ENCODE assay signal across 9 mouse cellular contexts in the genomic region with DNA sequence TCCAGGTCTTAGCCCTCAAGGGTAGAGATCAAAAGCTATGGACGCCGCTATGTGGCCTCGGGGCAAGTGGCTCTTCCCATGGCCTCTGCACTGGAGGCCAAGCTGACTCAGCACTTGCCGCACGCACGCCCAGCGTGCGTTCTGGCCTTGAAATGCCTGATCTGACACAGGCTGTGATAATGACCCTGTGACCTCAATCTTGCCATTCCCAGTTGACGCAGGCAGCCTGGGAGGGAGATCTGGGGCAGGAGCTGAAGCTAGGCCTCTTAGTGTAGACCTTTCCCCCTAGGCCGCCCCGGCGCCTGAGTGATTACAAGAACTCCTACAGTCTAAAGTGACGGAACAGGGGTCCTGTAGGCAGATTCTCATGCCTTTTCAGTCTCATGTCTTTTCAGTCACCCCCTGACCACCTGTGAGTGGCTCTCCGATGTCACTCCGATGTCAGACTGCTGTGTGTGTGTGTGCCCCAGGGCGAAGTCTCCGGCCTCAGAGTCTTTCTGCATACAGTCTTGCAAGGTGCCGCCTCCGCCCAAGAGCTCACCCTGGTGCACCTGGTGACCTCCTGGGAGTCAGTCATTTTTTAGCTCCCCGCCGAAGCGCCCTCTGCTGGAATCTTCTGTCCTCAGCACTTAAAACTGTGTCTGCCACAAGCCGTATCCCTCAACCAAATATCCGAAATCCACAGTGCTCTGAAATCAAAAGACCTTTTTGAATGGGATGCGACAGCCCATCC. TPM values are rescaled to one million over a fixed set of nuclear protein-coding genes. Genes with fewer than 3 reads are reported as not detected.
DNase-seq lines count a peak whose midpoint lies in the region; ATAC-seq and TF ChIP-seq lines count a peak whose summit lies in the region.
"Had no signal": no experiment of that assay in that cellular context is flagged by ENCODE, and none has a peak within 500 bp of the region (broad histone marks: within the 10 kb centered on the region; RNA-seq: fewer than 3 reads in every experiment).

No protein-coding gene starts in this region.

- TF ChIP-seq CTCF in cerebellum, adult 2 months (IDR thresholded peaks at IDR 0.05; ENCODE audit: borderline replicate concordance, insufficient read depth, low read depth, low read length) = peak; percentile 44
- TF ChIP-seq CTCF in embryonic fibroblast, embryonic 13.5 days (IDR thresholded peaks at IDR 0.05; ENCODE audit: borderline replicate concordance, insufficient read depth, low read length) = 0 out of 2 replicates have a peak, but pooled peaks have one; percentile 4

- H3K4me3 ChIP-seq in cerebellum, adult 2 months (replicated peaks; ENCODE audit: insufficient read depth, low read depth, low read length) = no peak overlapping the region
- no peak overlapping the region for H3K4me3 ChIP-seq in midbrain, embryonic 11.5 days (ENCODE audit: low read depth, low read length)
- H3K4me3 ChIP-seq in midbrain, embryonic 16.5 days (ENCODE audit: low read depth, low read length) = no peak overlapping the region
- no peak overlapping the region for H3K4me3 ChIP-seq in embryonic fibroblast, embryonic 13.5 days (ENCODE audit: insufficient read depth, low read length)
- no peak overlapping the region for H3K4me3 ChIP-seq in forebrain, embryonic 15.5 days

- no peaks in the 10 kb centered on the region for H3K27me3 ChIP-seq in cerebellum, adult 2 months (ENCODE audit: control insufficient read depth, insufficient read depth, low read length)
- H3K27me3 ChIP-seq in midbrain, embryonic 11.5 days (ENCODE audit: control insufficient read depth, insufficient read depth, low read length) = no peaks in the 10 kb centered on the region
- no peaks in the 10 kb centered on the region for H3K27me3 ChIP-seq in midbrain, embryonic 16.5 days (ENCODE audit: control insufficient read depth, insufficient read depth, low read depth, low read length)
- 0 out of 2 replicates have a peak, but pooled peaks cover 2% of the 10 kb centered on the region for H3K27me3 ChIP-seq in forebrain, embryonic 15.5 days

- ATAC-seq in midbrain, embryonic 11.5 days (ENCODE audit: low FRiP score) = no peak
- ATAC-seq in midbrain, embryonic 16.5 days = no peak
- ATAC-seq in forebrain, embryonic 15.5 days (replicated peaks) = no peak

- H3K27ac ChIP-seq in cerebellum, adult 2 months (ENCODE audit: insufficient read depth, low read length) = no peak overlapping the region
- no peak overlapping the region for H3K27ac ChIP-seq in midbrain, embryonic 11.5 days (ENCODE audit: low read depth, low read length)
- H3K27ac ChIP-seq in midbrain, embryonic 16.5 days (ENCODE audit: low read length) = no peak overlapping the region
- no peak overlapping the region for H3K27ac ChIP-seq in embryonic fibroblast, embryonic 13.5 days (ENCODE audit: insufficient read depth, low read length)
- no peak overlapping the region for H3K27ac ChIP-seq in forebrain, embryonic 15.5 days (replicated peaks)

- peak in 1 of 2 experiments; percentile 44 for DNase-seq in cerebellum, adult 2 months
- DNase-seq in cerebellum, adult 9-10 months = no peak
- DNase-seq in midbrain, embryonic 11.5 days (ENCODE audit: low spot score, missing footprints) = peak; percentile 91
- peak; percentile 54 for DNase-seq in lung, postnatal 14 days
- no peak for DNase-seq in layer of hippocampus, adult 9-11 months

- WGBS in cerebellum, adult 2 months = 61% methylated on average over 25 of the region's 25 CpGs
- WGBS in midbrain, embryonic 11.5 days = 34% methylated on average over 25 of the region's 25 CpGs
- WGBS in midbrain, embryonic 16.5 days = 41% methylated on average over 25 of the region's 25 CpGs
- 46% methylated on average over 25 of the region's 25 CpGs for WGBS in forebrain, embryonic 15.5 days

- H3K9me3 ChIP-seq in midbrain, embryonic 11.5 days (ENCODE audit: control insufficient read depth, low read length) = no peaks in the 10 kb centered on the region
- H3K9me3 ChIP-seq in midbrain, embryonic 16.5 days (replicated peaks; ENCODE audit: control insufficient read depth, low read length, poor library complexity, severe bottlenecking) = no peaks in the 10 kb centered on the region
- H3K9me3 ChIP-seq in forebrain, embryonic 15.5 days = no peaks in the 10 kb centered on the region

- no peak overlapping the region for H3K4me2 ChIP-seq in midbrain, embryonic 11.5 days
- no peak overlapping the region for H3K4me2 ChIP-seq in midbrain, embryonic 16.5 days (ENCODE audit: low read length)
- no peak overlapping the region for H3K4me2 ChIP-seq in forebrain, embryonic 15.5 days (replicated peaks)

- no peak for TF ChIP-seq POLR2A in cerebellum, adult 2 months (IDR thresholded peaks at IDR 0.05; ENCODE audit: borderline replicate concordance, insufficient read depth, low read length)
- no peak for TF ChIP-seq POLR2A in embryonic fibroblast, embryonic 13.5 days (IDR thresholded peaks at IDR 0.05; ENCODE audit: low read depth, low read length)

- H3K4me1 ChIP-seq in cerebellum, adult 2 months (ENCODE audit: control insufficient read depth, insufficient read depth, low read length) = no peaks in the 10 kb centered on the region
- H3K4me1 ChIP-seq in midbrain, embryonic 11.5 days (ENCODE audit: control insufficient read depth, insufficient read depth, low read length) = no peaks in the 10 kb centered on the region
- no peaks in the 10 kb centered on the region for H3K4me1 ChIP-seq in midbrain, embryonic 16.5 days (ENCODE audit: control insufficient read depth, insufficient read depth, low read length)
- H3K4me1 ChIP-seq in embryonic fibroblast, embryonic 13.5 days (ENCODE audit: control insufficient read depth, insufficient read depth, low read length) = no peaks in the 10 kb centered on the region
- no peaks in the 10 kb centered on the region for H3K4me1 ChIP-seq in forebrain, embryonic 15.5 days

- no peaks in the 10 kb centered on the region for H3K36me3 ChIP-seq in midbrain, embryonic 11.5 days (ENCODE audit: control insufficient read depth, insufficient read depth, low read length)
- no peaks in the 10 kb centered on the region for H3K36me3 ChIP-seq in midbrain, embryonic 16.5 days (ENCODE audit: control insufficient read depth, insufficient read depth, low read length)
- no peaks in the 10 kb centered on the region for H3K36me3 ChIP-seq in forebrain, embryonic 15.5 days

- no peak overlapping the region for H3K9ac ChIP-seq in midbrain, embryonic 11.5 days (ENCODE audit: low read length)
- H3K9ac ChIP-seq in midbrain, embryonic 16.5 days (ENCODE audit: low read depth, low read length) = no peak overlapping the region
- H3K9ac ChIP-seq in forebrain, embryonic 15.5 days (replicated peaks) = no peak overlapping the region

RNA-seq across cellular contexts. Expression of a gene that starts 34.0 kb away (rescaled TPM):
- polyA plus RNA-seq in cerebellum, adult 2 months (2012; rRNA removed) = 1.5 and 1.8 TPM in 2 replicates
- 0.29 TPM in 1 of 2 replicates, not detected in the other for polyA plus RNA-seq in midbrain, embryonic 11.5 days (2014; fragmentation: Nextera tagmentation; extraction: Ambion mirVana)
- polyA plus RNA-seq in midbrain, embryonic 16.5 days (2015; fragmentation: Nextera tagmentation; extraction: Ambion mirVana) = 0.80 and 0.89 TPM in 2 replicates
- polyA plus RNA-seq in embryonic fibroblast, embryonic 13.5 days (2011; ENCODE audit: insufficient read length, low read depth, missing spikeins) = 6.9 and 16.1 TPM in 2 replicates
- polyA plus RNA-seq in forebrain, embryonic 15.5 days (2015; fragmentation: Nextera tagmentation; extraction: Ambion mirVana) = 0.51 and 0.59 TPM in 2 replicates

RNA-seq across cellular contexts. Expression of a gene that starts 38.6 kb away (rescaled TPM):
- 1.4 and 1.7 TPM in 2 replicates for polyA plus RNA-seq in cerebellum, adult 2 months (2012; rRNA removed)
- not detected in 2 replicates for polyA plus RNA-seq in midbrain, embryonic 11.5 days (2014; fragmentation: Nextera tagmentation; extraction: Ambion mirVana)
- polyA plus RNA-seq in midbrain, embryonic 16.5 days (2015; fragmentation: Nextera tagmentation; extraction: Ambion mirVana) = 0.10 TPM in 1 of 2 replicates, not detected in the other
- not detected in 2 replicates for polyA plus RNA-seq in embryonic fibroblast, embryonic 13.5 days (2011; ENCODE audit: insufficient read length, low read depth, missing spikeins)
- not detected in 2 replicates for polyA plus RNA-seq in forebrain, embryonic 15.5 days (2015; fragmentation: Nextera tagmentation; extraction: Ambion mirVana)

RNA-seq across cellular contexts. Expression of a gene that starts 55.9 kb away (rescaled TPM):
- not detected in 2 replicates for polyA plus RNA-seq in cerebellum, adult 2 months (2012; rRNA removed)
- polyA plus RNA-seq in midbrain, embryonic 11.5 days (2014; fragmentation: Nextera tagmentation; extraction: Ambion mirVana) = not detected in 2 replicates
- polyA plus RNA-seq in midbrain, embryonic 16.5 days (2015; fragmentation: Nextera tagmentation; extraction: Ambion mirVana) = not detected in 2 replicates
- not detected in 2 replicates for polyA plus RNA-seq in embryonic fibroblast, embryonic 13.5 days (2011; ENCODE audit: insufficient read length, low read depth, missing spikeins)
- polyA plus RNA-seq in forebrain, embryonic 15.5 days (2015; fragmentation: Nextera tagmentation; extraction: Ambion mirVana) = not detected in 2 replicates
- polyA plus RNA-seq: heart, embryonic 14.5 days had no signal

RNA-seq across cellular contexts. Expression of a gene that starts 58.6 kb away (rescaled TPM):
- 86.0 and 98.5 TPM in 2 replicates for polyA plus RNA-seq in cerebellum, adult 2 months (2012; rRNA removed)
- polyA plus RNA-seq in midbrain, embryonic 11.5 days (2014; fragmentation: Nextera tagmentation; extraction: Ambion mirVana) = 11.1 and 11.6 TPM in 2 replicates
- 25.6 and 29.7 TPM in 2 replicates for polyA plus RNA-seq in midbrain, embryonic 16.5 days (2015; fragmentation: Nextera tagmentation; extraction: Ambion mirVana)
- 34.8 and 49.4 TPM in 2 replicates for polyA plus RNA-seq in embryonic fibroblast, embryonic 13.5 days (2011; ENCODE audit: insufficient read length, low read depth, missing spikeins)
- 11.0 and 13.0 TPM in 2 replicates for polyA plus RNA-seq in forebrain, embryonic 15.5 days (2015; fragmentation: Nextera tagmentation; extraction: Ambion mirVana)

Comparison
In these comparisons a context has a peak if more than half of its experiments do, and no peak if none do; other contexts are left out.
1. DNase-seq: peak in midbrain, embryonic 11.5 days (single experiment) and lung, postnatal 14 days (single experiment); none in cerebellum, adult 9-10 months (single experiment) and layer of hippocampus, adult 9-11 months (single experiment).